Mouse (Mus musculus): ENCODE results near the gene Dpagt1.

GRCm38 (mm10) chr9:44337436-44338169 lies 11.8 kb downstream of the Dpagt1 start:
- no peak; the same call in none of the 2 replicates for TF ChIP-seq POLR2A (IDR thresholded peaks at IDR 0.05; ENCODE audit: low read depth, low read length)
- no peak for TF ChIP-seq CTCF (IDR thresholded peaks at IDR 0.05; ENCODE audit: borderline replicate concordance, insufficient read depth, low read length)
